Mouse (Mus musculus) CH12.LX (cell line): ENCODE results near the gene Hsd17b3.

Source experiments
- CTCF ChIP-seq, 2 experiments: IDR thresholded peaks in 1 of 2; conservative IDR thresholded peaks in 1 of 2; 2 replicates each; pipeline ENCODE4 v1.5.1; 2011 to 2012; ENCODE audit warnings: low read depth in 2 of 2, low read length in 2 of 2, improper control_type of control experiment in 1 of 2, inconsistent platforms in 1 of 2, mild to moderate bottlenecking in 1 of 2, moderate library complexity in 1 of 2
- ELF1 ChIP-seq: IDR thresholded peaks from 2 replicates; pipeline ENCODE4 v1.6.1; 2014; ENCODE audit warnings: low read depth, mild to moderate bottlenecking, inconsistent platforms, low read length, improper control_type of control experiment
- EP300 ChIP-seq: IDR thresholded peaks from 2 replicates; pipeline ENCODE4 v1.6.1; 2011; ENCODE audit warnings: low read length, improper control_type of control experiment
- ETS1 ChIP-seq: conservative IDR thresholded peaks from 2 replicates; pipeline ENCODE4 v1.6.1; 2012; ENCODE audit warnings: low read depth, mild to moderate bottlenecking, inconsistent platforms, low read length, improper control_type of control experiment, moderate library complexity
- HCFC1 ChIP-seq: IDR thresholded peaks from 2 replicates; pipeline ENCODE4 v1.6.1; 2012; ENCODE audit warnings: low read depth, mild to moderate bottlenecking, inconsistent platforms, low read length, improper control_type of control experiment
- MAFK ChIP-seq: IDR thresholded peaks from 2 replicates; pipeline ENCODE4 v1.6.1; 2011; ENCODE audit warnings: low read length, improper control_type of control experiment; ENCODE audit not compliant: insufficient replicate concordance
- POLR2A ChIP-seq: IDR thresholded peaks from 2 replicates; pipeline ENCODE4 v1.6.1; 2011; ENCODE audit warnings: low read depth, mild to moderate bottlenecking, improper control_type of control experiment, low read length
- SMC3 ChIP-seq: IDR thresholded peaks from 2 replicates; pipeline ENCODE4 v1.6.1; 2011; ENCODE audit warnings: low read depth, low read length, improper control_type of control experiment
- USF1 ChIP-seq: IDR thresholded peaks from 2 replicates; pipeline ENCODE4 v1.6.1; 2014; ENCODE audit warnings: low read depth, mild to moderate bottlenecking, inconsistent platforms, low read length, improper control_type of control experiment

- TF ChIP-seq CTCF (conservative IDR thresholded peaks at IDR 0.05 in 1 of 2, IDR thresholded peaks at IDR 0.05 in 1 of 2; ENCODE audit: low read depth in 2 of 2, low read length in 2 of 2) (peak; percentile 69 to 92), HCFC1 (no peak), MAFK (no peak), SMC3 (peak; percentile 41), USF1 (no peak), ETS1 (no peak), POLR2A (no peak), EP300 (no peak), ELF1 (no peak)
These were observed 11.2 kb upstream of the Hsd17b3 start for GRCm38 (mm10) chr13:64100186-64100585.
